Mouse (Mus musculus) heart, embryonic 14.5 days (tissue): Measurements from ENCODE around the gene Slc6a16. TPM values are rescaled to one million over a fixed set of nuclear protein-coding genes. Genes with fewer than 3 reads are reported as not detected.
"Not testable (repeated sequence)": the region's sequence is repeated elsewhere in the genome, so short reads cannot be mapped to it uniquely, and the experiment has no call there.

ENCODE experiments used
- ATAC-seq: fragments of 200-750 bp; cut with Nextera tagmentation; 2 replicates; pipeline ENCODE4 v1.8.0; 2017; ENCODE audit warnings: low read depth, moderate TSS enrichment; ENCODE audit not compliant: insufficient number of reproducible peaks, insufficient read depth, low FRiP score
- H3K27ac ChIP-seq, 2 experiments: fragments of 200-500 bp in 1 of 2; fragments of 300-500 bp in 1 of 2; sonication (generic) in 1 of 2; replicated peaks in 1 of 2; 2 replicates each; pipeline ENCODE4 v1.5.1; 2012 to 2014; ENCODE audit warnings: low read depth in 2 of 2, low read length in 2 of 2, control low read depth in 1 of 2, mild to moderate bottlenecking in 1 of 2, mixed read lengths in 1 of 2; ENCODE audit not compliant: control insufficient read depth in 1 of 2, insufficient read depth in 1 of 2
- H3K27me3 ChIP-seq: fragments of 300-500 bp; sonication (generic); 2 replicates; pipeline ENCODE4 v1.6.1; 2014; ENCODE audit warnings: mild to moderate bottlenecking, low read length, control low read depth; ENCODE audit not compliant: control insufficient read depth, insufficient read depth
- H3K36me3 ChIP-seq: fragments of 300-500 bp; sonication (generic); 2 replicates; pipeline ENCODE4 v1.6.1; 2014; ENCODE audit warnings: mild to moderate bottlenecking, control low read depth, low read length, mixed read lengths; ENCODE audit not compliant: control insufficient read depth, insufficient read depth
- H3K4me1 ChIP-seq, 2 experiments: fragments of 200-500 bp in 1 of 2; fragments of 300-500 bp in 1 of 2; sonication (generic) in 1 of 2; 2 replicates each; pipeline ENCODE4 v1.6.1; 2012 to 2014; ENCODE audit warnings: low read length in 2 of 2, control low read depth in 1 of 2, mixed read lengths in 1 of 2; ENCODE audit not compliant: control insufficient read depth in 2 of 2, insufficient read depth in 2 of 2
- H3K4me2 ChIP-seq: fragments of 300-500 bp; sonication (generic); 2 replicates; pipeline ENCODE4 v1.6.1; 2014; ENCODE audit warnings: mild to moderate bottlenecking, low read length
- H3K4me3 ChIP-seq, 2 experiments: fragments of 200-500 bp in 1 of 2; fragments of 300-500 bp in 1 of 2; sonication (generic) in 1 of 2; 2 replicates each; pipeline ENCODE4 v1.5.1; 2012 to 2014; ENCODE audit warnings: low read length in 2 of 2, mild to moderate bottlenecking in 2 of 2, control low read depth in 1 of 2, low read depth in 1 of 2, moderate library complexity in 1 of 2; ENCODE audit not compliant: control insufficient read depth in 1 of 2, insufficient read depth in 1 of 2
- H3K9ac ChIP-seq: fragments of 300-500 bp; sonication (generic); 2 replicates; pipeline ENCODE4 v1.6.1; 2014; ENCODE audit warnings: mild to moderate bottlenecking, low read length
- H3K9me3 ChIP-seq: fragments of 300-500 bp; sonication (generic); 2 replicates; pipeline ENCODE4 v1.6.1; 2016; ENCODE audit warnings: low read length, control low read depth; ENCODE audit not compliant: control insufficient read depth
- WGBS: fragments of 180-500 bp; shearing (Covaris S2); extraction: QIAGEN DNeasy Blood & Tissue Kit; methylation state at CpG from one replicate; pipeline ENCODE4 v1.1.7; 2014; 5-methylcytosine and 5-hydroxymethylcytosine counted together
- polyA plus RNA-seq: library from polyadenylated mRNA; unstranded; fragments of >200 nt; fragmentation: Nextera tagmentation; extraction: Ambion mirVana; gene quantifications from 2 replicates; pipeline ENCODE4 v1.2.1, GENCODE M21; 2014

The Slc6a16 gene
- polyA plus RNA-seq, 1 experiment from 2014 or later, result 0.38 TPM

DNA sequence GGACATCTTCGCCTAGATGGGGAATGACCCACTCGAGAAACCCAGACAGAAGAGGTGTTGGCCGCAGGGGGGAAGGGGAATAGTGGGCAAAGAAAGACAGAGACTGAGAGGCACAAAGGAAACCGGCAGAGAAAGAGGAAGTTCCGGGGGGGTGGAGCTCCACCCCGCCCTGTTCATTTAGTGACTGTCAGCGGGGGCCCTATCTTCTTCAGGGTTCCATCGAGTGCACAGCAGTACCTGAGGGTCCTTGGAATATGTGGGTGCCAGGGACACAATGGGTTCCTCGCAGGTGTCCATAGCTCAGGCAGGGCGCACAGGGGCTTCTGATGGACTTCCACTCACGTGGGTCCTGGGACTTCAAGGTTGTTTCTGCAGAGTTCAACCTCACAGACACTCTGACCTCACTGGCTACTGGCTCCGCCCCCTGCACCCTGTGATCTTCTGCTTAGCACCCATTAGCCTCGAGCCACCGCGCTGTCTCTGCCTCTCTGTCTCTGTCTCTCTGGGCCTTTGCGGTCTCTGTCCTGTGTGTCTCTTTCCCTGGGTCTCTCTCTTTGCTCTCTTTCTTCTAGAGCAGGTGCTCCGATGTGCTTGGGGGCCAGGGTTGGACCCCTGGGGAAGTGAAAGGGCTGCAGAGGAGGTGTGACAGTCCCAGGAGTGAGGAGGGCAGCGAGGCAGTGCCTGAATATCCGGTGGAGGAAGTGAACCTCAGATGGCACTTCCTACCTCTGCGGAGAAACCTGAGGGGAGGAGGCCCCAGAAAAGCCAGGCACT, 2.0 kb upstream of the Slc6a16 start, which contains the start of gene Cd37:
Cd37 (minus strand) TSS at position 393 of the 774 bp plus-strand sequence.
- no peak within 1 kb of the TSS for H3K9ac ChIP-seq
- peaks cover 26 to 28% of the 10 kb centered on the region in 2 experiments for H3K4me1 ChIP-seq
- no peak within 1 kb of the TSS; the same call in 1 of the 2 replicates for H3K4me2 ChIP-seq
- no peaks in the 10 kb centered on the region for H3K36me3 ChIP-seq
- H3K9me3 ChIP-seq, result no peaks in the 10 kb centered on the region
- H3K27me3 ChIP-seq, result peaks cover 11% of the 10 kb centered on the region; the same call in 1 of the 2 replicates
- H3K27ac ChIP-seq, result no peak within 1 kb of the TSS
- ATAC-seq, result no peak
- H3K4me3 ChIP-seq, result no peak within 1 kb of the TSS
- WGBS, result 35% methylated on average over 20 of the region's 20 CpGs

DNA sequence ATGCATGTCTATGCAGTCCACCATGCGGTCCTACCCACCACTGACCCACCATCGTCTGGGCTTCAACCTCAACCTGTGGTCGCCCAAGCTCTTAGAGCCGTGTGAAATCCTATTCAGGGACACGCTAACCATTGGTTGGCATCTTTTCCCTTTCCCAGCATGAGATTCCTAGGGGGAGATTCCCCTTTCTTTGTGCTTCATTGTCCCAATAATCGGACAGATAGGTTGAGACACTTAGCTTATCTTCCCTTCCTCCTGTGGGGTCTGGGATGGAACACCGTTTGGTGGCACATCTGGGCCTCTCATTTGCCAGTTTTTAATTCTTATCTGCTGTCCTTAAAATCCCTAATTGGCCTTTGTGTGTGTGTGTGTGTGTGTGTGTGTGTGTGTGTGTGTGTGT, 776 bp upstream of the Slc6a16 start:
- H3K4me1 ChIP-seq, result peaks cover 15 to 19% of the 10 kb centered on the region in 2 experiments
- no peak overlapping the region for H3K4me3 ChIP-seq
- no peaks in the 10 kb centered on the region for H3K9me3 ChIP-seq
- no peaks in the 10 kb centered on the region for H3K36me3 ChIP-seq
- whole genome bisulfite sequencing, result 79% methylated on average over 7 of the region's 7 CpGs
- H3K27ac ChIP-seq, result no peak overlapping the region
- no peak overlapping the region for H3K9ac ChIP-seq
- no peak for ATAC-seq
- peaks cover 11% of the 10 kb centered on the region; the same call in 1 of the 2 replicates for H3K27me3 ChIP-seq
- no peak overlapping the region for H3K4me2 ChIP-seq

DNA sequence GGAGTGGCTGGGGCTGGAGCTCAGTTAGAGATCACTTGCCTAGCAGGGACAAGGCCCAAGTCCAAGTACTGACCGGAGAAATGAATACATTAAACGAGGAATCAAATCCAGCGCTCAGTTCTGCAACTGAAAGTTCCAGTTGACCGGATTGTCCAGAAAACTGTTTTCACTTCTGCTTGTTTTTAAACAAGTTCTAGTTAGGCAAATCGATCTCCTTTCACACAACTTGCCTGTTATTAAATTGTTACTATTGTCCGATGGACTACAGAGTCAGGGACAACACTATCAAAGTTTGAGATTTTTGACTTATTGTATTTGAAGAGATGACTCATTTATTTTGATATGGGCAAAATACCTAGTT, 484 bp downstream of the Slc6a16 start:
- Histone ChIP-seq H3K4me2 (peak overlapping the region; percentile 59), H3K9me3 (no peaks in the 10 kb centered on the region), H3K9ac (peak overlapping the region; percentile 56; the same call in 1 of the 2 replicates), H3K27me3 (peaks cover 11% of the 10 kb centered on the region; the same call in 1 of the 2 replicates), H3K36me3 (no peaks in the 10 kb centered on the region), H3K4me1 (peaks cover 8 to 12% of the 10 kb centered on the region in 2 experiments), H3K27ac (no peak overlapping the region), H3K4me3 (no peak overlapping the region)
- 89% methylated on average over 6 of the region's 6 CpGs for WGBS
- no peak for ATAC-seq

DNA sequence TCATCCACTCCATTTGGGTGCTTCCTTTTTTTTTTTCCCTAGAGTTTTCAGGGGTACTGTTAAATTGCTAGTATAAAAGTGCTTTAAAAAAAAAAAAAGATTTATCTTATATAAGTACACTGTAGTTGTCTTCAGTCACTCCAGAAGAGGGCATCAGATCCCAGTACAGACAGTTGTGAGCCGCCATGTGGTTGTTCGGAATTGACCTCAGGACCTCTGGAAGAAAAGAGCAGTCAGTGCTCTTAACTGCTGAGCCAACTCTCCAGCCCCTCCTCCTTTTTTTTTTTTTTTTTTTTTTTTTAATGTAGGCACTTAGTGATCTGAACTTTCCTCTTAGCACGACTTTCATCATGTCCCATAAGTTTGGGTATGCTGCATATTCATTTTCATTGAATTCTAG, 6.8 kb downstream of the Slc6a16 start:
- H3K4me3 ChIP-seq, result no peak overlapping the region
- no peak for ATAC-seq
- H3K4me1 ChIP-seq, result no peaks in the 10 kb centered on the region
- H3K9ac ChIP-seq, result no peak overlapping the region
- no peak overlapping the region for H3K27ac ChIP-seq
- no peak overlapping the region for H3K4me2 ChIP-seq
- 29% methylated on average over 3 of the region's 3 CpGs for WGBS
- H3K9me3 ChIP-seq, result no peaks in the 10 kb centered on the region
- H3K27me3 ChIP-seq, result no peaks in the 10 kb centered on the region
- H3K36me3 ChIP-seq, result no peaks in the 10 kb centered on the region

DNA sequence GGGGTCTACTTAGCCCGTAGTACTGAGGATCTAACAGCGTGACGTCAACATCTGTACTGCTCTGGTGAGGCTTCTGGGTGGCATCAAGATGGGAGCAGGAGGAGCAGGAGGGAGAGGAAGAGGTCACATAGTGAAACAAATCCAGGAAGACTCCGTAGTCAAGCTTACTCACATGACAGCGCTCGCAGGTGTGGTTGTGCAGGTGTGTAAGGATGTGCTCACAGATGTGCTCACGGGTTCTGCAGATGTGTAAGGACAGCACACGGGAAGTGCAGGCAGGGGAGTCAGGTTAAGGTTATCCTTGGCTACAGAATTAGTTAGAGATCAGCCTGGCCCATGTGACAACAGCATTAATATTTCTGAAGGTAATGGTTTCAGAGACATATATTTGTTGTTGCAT, 12.9 kb downstream of the Slc6a16 start:
- WGBS, result 87% methylated on average over 8 of the region's 8 CpGs
- Histone ChIP-seq H3K4me3 (no peak overlapping the region), H3K9ac (no peak overlapping the region), H3K4me1 (peaks cover 0 to 8% of the 10 kb centered on the region in 2 experiments; a peak in 2 of 4 replicates), H3K27me3 (no peaks in the 10 kb centered on the region), H3K27ac (no peak overlapping the region), H3K4me2 (no peak overlapping the region), H3K9me3 (no peaks in the 10 kb centered on the region), H3K36me3 (no peaks in the 10 kb centered on the region)
- no peak for ATAC-seq

- not testable (repeated sequence) for H3K36me3 ChIP-seq, H3K27me3 ChIP-seq, H3K4me2 ChIP-seq, H3K27ac ChIP-seq, ATAC-seq, H3K9me3 ChIP-seq, H3K9ac ChIP-seq, H3K4me3 ChIP-seq
- H3K4me1 ChIP-seq, result peaks cover 2 to 13% of the 10 kb centered on the region in 2 experiments
- 57% methylated on average over 4 of the region's 7 CpGs for WGBS
These were observed 14.9 kb downstream of the Slc6a16 start for GRCm38 (mm10) chr7:45255822-45256221.

DNA sequence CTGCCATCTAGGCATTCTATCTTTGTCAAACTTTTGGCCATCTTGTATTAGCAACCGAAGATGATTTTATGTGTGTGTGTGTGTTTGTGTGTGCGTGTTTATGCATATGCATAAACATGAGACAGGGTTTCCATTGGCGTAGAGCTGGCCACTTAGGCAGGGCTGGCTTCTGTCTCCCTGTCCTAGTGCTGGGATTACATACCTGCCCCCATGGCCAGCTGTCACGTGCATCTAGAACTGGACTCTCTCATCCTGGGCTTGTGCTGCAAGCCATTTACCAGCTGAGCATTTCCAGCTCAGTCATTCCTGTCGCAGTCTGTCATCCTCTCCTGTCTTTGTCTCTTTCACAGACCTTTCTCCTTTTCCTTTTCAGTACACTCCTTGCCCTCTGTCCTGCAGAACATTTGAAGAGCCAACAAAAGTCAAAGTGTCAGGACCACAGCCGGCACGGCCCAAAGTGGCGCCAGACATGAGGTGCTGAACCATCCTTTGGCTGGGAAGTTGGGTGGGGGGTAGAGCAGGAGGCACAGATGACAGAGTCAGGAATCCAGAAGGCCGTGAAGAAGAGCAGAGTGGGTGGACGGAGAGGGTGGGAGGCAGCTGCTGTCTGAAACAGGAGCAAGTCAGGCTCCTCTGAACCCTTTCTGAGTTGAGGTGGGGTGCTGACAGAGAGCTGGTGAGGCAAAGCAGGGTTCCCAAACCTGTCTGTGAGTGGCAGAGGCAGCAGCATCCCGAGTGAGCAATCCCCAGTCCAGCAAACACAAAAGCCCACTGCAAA, 16.4 kb downstream of the Slc6a16 start:
- Histone ChIP-seq H3K4me3 (no peak overlapping the region), H3K4me2 (no peak overlapping the region), H3K27ac (no peak overlapping the region), H3K9ac (0 out of 2 replicates have a peak overlapping the region, but pooled peaks have one; percentile 28), H3K36me3 (no peaks in the 10 kb centered on the region), H3K27me3 (no peaks in the 10 kb centered on the region), H3K4me1 (peaks cover 15 to 24% of the 10 kb centered on the region in 2 experiments), H3K9me3 (no peaks in the 10 kb centered on the region)
- ATAC-seq, result no peak
- 36% methylated on average over 11 of the region's 11 CpGs for WGBS
